Mouse (Mus musculus): ENCODE measurements around the gene Actn1.

Actn1 gene

GRCm38 (mm10) chr12:80259216-80260055 is 735 bp downstream of the Actn1 start:
- DNase-seq = peak; percentile 71

DNA sequence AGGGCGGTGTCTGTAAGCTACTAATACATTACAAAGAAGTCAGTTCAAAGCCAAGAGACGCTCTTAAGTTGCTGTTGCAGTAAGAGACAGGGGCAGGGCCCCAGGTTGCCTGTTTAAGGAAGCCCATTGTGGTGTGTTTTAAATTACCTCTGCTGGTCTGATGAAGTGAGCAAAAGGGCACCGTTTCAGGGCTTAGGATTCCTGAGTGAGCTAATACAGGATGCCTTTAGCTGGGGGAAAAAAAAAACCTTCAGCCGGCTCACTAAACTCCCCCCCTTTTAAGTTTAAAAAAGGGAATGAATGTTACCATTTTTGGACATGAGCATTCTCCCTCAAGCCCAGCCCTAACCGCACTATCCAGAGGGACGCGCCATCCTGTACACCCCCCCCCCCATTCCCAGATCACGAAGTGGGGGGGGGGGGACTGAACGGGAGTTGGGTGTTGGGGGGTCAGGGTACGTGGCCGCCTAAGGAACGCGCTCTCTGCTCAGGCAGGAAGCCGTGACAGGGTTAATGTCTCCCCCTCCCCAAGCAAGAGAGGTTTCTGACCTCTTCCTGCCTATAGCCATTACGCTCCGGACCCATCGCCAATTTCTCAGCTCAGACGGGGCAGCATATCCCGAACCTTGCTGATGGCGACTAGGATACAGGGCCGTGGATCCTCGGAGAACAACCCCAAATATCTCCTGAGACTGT is 1.5 kb downstream of the Actn1 start:
- no peak for DNase-seq

- no peak for DNase-seq
Measured at GRCm38 (mm10) chr12:80251978-80252377, 8.2 kb downstream of the Actn1 start.

- DNase-seq = no peak
Measured at GRCm38 (mm10) chr12:80251554-80251953, 8.6 kb downstream of the Actn1 start.

- DNase-seq = no peak
Measured at GRCm38 (mm10) chr12:80249539-80249938, 10.6 kb downstream of the Actn1 start.

DNA sequence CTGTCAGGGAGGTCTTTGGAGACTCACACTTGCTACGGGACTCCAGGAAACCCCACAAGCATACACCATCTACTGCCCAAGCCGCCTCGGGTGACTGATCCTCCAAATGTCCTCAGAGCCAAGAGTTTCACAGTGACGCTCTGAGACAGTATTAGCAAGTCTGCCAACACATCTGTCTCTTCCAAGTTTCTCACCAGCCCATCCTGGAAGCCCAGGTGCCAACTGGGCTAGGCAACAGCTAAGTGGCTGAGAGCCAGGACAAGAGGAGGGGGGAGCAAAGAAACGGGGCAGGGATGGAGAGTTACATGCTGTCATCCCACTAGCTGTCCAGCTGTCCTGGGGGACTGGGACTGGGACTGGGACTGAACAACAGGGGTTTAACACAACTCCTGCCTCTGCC is 13.1 kb downstream of the Actn1 start:
- DNase-seq = peak; percentile 32

- DNase-seq = no peak
Measured at GRCm38 (mm10) chr12:80246505-80246904, 13.7 kb downstream of the Actn1 start.

DNA sequence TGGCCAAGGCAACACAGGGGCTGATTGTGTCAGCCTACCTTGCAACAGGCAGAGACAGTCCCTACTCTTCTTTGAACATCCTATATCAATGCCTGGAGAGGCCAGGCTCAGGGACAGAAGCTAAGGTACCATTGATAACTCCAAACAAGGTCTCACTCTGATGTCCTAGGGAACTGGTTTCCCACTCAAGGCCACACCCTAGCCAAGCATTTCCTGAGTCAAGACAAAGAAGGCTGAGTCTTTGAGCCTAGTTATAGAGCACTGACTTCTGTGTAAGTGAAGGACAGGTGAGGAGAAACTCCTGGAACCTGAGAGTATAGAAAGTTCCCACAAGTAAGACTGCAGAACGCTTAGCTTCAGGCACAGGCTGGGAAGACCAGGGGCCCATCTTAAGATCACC is 15.4 kb downstream of the Actn1 start:
- DNase-seq = no peak

DNA sequence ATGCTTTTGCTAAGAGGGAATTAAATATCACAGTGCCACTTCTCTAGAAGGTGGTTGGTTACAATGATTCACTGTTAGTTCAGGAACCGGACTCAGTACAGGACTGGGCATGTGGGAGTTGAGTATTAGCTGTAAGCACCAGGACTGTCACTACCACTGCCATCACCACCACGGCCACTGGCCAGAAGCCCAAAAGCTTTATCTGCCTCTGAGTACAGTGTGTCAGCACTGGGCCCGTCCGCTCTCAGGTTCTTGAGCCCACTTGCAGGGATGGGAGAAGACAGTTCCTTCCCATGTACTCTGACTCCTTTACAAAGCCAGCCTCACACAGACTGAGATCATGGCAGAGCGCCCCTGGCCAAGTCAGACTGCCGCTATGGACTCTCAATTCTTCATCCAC is 16.0 kb downstream of the Actn1 start:
- DNase-seq = no peak

DNA sequence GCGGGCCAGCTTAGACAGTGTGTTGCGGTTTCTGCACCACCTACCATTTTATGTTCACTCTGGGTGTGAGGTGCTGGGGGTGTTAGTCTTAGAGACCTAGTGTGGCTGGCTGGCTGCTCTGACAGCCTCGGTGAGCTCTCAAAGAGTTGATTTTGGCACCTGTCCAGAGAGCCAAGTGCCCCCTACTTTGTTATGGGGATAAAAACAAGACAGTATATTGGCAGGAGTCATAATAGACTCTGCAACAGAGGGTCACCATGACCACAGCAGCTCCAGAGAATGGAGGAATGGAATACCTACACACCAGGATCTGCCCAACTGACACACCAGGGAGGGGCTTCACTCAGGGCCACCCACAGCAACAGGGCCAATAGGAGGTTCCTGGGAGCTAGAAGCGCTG is 16.8 kb downstream of the Actn1 start:
- DNase-seq = no peak

GRCm38 (mm10) chr12:80239445-80239844 is 20.7 kb downstream of the Actn1 start:
- no peak for DNase-seq

DNA sequence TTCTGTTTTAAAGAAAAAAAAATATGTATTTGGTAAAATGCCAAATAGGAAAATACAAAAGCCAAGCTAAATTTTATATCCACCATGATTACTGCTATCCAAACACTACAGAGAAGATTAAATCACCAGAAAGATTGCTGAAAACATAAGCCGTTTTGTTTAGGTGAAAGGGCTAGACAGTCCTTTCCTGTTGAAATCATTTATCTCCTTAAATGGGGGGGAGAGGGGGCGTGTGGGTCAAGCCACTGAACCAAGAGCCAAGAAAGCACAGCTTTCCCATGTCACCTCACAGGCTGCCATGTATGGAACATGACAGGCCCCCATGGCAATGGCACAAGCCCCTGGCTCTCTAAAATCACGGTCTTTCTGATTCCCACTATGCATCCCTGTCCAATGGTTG is 21.6 kb downstream of the Actn1 start:
- DNase-seq = no peak

GRCm38 (mm10) chr12:80235295-80235694 is 24.9 kb downstream of the Actn1 start:
- no peak for DNase-seq

GRCm38 (mm10) chr12:80234226-80234625 is 25.9 kb downstream of the Actn1 start:
- no peak for DNase-seq

- DNase-seq = no peak
Measured at GRCm38 (mm10) chr12:80232840-80233218, 27.3 kb downstream of the Actn1 start.

- DNase-seq = no peak
Measured at GRCm38 (mm10) chr12:80232076-80232839, 27.9 kb downstream of the Actn1 start.

- no peak for DNase-seq
Measured at GRCm38 (mm10) chr12:80231317-80231716, 28.9 kb downstream of the Actn1 start.

GRCm38 (mm10) chr12:80230854-80231253 is 29.3 kb downstream of the Actn1 start:
- DNase-seq = no peak

DNA sequence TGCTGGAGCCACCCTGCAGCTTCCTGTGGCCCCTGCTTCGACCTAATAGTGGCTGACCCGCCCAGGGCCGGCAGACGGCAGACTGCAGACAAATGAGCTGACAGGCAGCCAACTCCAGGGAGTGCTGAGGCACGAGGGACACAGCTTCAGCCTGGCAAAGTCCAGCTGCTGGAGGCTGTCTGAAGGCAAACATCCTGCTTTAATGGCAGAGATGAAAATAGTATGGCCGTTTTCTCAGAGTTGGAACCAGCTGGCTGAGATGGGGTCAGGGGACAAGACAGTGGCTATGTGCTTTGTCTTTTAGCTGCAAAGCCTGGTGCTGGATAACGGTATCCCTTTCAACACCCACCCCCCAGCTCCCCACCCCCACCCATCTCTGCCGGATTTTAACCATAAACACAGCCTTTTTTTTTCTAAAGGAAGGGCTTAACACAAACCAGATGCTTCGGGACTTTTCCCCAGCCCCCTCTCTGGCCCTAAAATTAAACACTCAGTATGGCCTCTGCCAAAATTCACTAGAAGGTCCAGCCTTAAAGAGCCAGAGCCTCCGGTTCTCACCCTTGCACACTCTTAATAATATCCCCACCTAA is 30.0 kb downstream of the Actn1 start:
- DNase-seq = peak; percentile 91

- DNase-seq = no peak
Measured at GRCm38 (mm10) chr12:80229010-80229800, 31.0 kb downstream of the Actn1 start.

DNA sequence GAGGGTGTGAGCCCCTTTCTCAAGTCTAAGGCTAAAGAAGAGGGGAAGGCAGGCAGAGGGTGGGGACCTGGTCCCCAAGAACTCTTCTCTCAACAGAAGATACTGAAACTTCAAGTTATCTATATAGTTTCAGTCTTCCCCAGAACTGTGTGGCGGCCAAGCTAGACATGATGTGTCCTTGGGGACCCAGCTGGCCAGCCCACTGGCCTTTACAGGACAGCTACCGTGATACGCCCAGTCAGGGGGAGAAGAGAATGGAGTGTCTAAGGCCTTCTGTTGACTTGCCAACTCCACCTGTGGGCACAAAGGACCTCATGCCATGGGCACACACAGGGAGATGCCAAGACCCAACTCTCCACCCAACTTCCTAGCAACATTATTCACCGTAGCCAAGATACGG is 31.8 kb downstream of the Actn1 start:
- no peak for DNase-seq

- peak; percentile 37 for DNase-seq
Measured at GRCm38 (mm10) chr12:80227835-80228234, 32.3 kb downstream of the Actn1 start.

All from kidney, adult 11 months (tissue).